Mouse (Mus musculus): ENCODE results near the gene Xrn1. TPM values are rescaled to one million over a fixed set of nuclear protein-coding genes. Genes with fewer than 3 reads are reported as not detected.
A peak's percentile ranks its signal among the peaks of the same experiment; 100 is the strongest.

The Xrn1 gene
- polyA plus RNA-seq, 1 experiment: 30.9 TPM

DNA sequence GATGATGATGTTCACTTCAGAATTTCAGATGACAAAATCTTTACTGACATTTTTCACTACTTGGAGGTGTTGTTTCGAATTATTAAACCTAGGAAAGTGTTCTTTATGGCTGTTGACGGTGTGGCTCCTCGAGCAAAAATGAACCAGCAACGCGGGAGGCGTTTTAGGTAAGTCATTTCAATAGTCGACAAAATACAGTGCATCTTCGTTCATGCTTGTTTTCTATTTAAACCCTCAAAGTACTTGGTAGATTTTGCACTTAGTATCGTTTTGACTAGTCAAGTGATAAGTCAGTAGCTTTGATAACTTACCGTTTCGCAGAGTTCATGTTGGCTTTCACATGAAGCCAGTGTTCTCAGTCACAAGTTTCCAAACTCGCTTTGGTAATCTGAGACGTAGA, 9.5 kb downstream of the Xrn1 start:
- H3K4me3 ChIP-seq (ENCODE audit: insufficient read depth, low read length): no peak overlapping the region
- no peaks in the 10 kb centered on the region for H3K4me1 ChIP-seq (ENCODE audit: control insufficient read depth, insufficient read depth, low read length)
- no peak for TF ChIP-seq POLR2A (IDR thresholded peaks at IDR 0.05; ENCODE audit: low read depth, low read length)
- no peak for TF ChIP-seq CTCF (IDR thresholded peaks at IDR 0.05; ENCODE audit: borderline replicate concordance, insufficient read depth, low read length)
- no peak overlapping the region for H3K27ac ChIP-seq (ENCODE audit: insufficient read depth, low read length)

DNA sequence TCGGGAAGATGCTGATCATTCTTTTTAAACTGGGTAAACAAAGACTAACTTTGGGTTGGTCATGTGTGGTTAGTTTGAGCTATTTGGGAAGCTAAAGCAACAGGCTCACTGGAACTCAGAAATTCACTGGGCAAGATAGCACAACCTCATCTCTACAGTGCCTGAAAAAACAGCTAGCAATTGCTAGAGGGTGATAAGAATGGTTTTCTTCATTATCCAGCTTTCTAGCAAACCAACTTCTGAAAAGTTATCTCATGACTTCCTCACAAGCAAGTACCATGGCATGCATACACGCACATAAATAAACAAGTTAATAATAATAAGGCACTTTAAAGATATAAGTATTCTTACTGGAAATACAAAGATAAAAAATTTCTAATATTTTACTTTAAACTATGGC, 23.7 kb downstream of the Xrn1 start:
- TF ChIP-seq CTCF (IDR thresholded peaks at IDR 0.05; ENCODE audit: borderline replicate concordance, insufficient read depth, low read length) (no peak), POLR2A (IDR thresholded peaks at IDR 0.05; ENCODE audit: low read depth, low read length) (no peak)

DNA sequence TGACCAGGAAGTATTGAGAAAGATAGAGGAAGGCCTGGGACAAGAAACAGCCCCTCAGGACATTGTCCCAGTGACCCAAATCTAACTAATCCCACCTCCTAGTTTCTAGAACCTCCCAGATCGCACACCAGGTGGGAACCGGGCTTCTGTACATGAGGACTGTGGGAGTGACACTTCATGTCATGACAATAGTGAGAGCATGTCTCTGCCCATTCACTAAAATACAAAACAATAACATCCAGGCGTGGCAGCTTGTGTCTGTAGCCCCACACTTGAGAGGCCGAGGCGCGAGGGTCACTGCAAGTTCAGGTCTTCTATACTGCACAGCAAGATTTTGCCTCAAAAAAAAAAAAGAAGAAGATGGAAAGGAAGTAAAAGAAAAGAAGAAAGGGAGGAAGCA, 25.3 kb downstream of the Xrn1 start:
- TF ChIP-seq CTCF (IDR thresholded peaks at IDR 0.05; ENCODE audit: borderline replicate concordance, insufficient read depth, low read length): no peak
- no peak for TF ChIP-seq POLR2A (IDR thresholded peaks at IDR 0.05; ENCODE audit: low read depth, low read length)
- H3K4me1 ChIP-seq (ENCODE audit: control insufficient read depth, insufficient read depth, low read length): no peaks in the 10 kb centered on the region
- H3K4me3 ChIP-seq (ENCODE audit: insufficient read depth, low read length): no peak overlapping the region
- H3K27ac ChIP-seq (ENCODE audit: insufficient read depth, low read length): no peak overlapping the region

More for the DNA sequence above, 23.7 kb downstream of the Xrn1 start:
- H3K4me3 ChIP-seq (ENCODE audit: insufficient read depth, low read length): no peak overlapping the region
- no peaks in the 10 kb centered on the region for H3K4me1 ChIP-seq (ENCODE audit: control insufficient read depth, insufficient read depth, low read length)
- no peak overlapping the region for H3K27ac ChIP-seq (ENCODE audit: insufficient read depth, low read length)

DNA sequence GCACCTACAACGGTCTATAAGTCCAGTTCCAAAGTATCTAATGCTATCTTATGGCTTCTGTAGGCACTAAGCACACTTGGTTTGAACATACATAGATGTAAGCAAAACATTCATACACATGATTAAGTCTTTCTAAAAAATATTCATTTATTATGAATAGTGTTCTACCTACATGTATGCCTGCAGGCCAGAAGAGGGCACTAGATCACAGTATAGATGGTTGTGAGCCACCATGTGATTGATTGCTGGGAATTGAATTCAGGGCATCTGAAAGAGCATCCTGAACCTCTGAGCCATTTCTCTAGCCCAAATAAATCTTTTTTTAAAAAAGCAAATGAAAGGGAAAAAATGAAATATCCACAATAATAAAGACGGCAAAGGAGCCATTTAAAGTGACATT, 37.7 kb downstream of the Xrn1 start:
- no peak overlapping the region for H3K27ac ChIP-seq (ENCODE audit: insufficient read depth, low read length)
- TF ChIP-seq CTCF (IDR thresholded peaks at IDR 0.05; ENCODE audit: borderline replicate concordance, insufficient read depth, low read length): no peak
- H3K4me3 ChIP-seq (ENCODE audit: insufficient read depth, low read length): no peak overlapping the region
- H3K4me1 ChIP-seq (ENCODE audit: control insufficient read depth, insufficient read depth, low read length): no peaks in the 10 kb centered on the region

DNA sequence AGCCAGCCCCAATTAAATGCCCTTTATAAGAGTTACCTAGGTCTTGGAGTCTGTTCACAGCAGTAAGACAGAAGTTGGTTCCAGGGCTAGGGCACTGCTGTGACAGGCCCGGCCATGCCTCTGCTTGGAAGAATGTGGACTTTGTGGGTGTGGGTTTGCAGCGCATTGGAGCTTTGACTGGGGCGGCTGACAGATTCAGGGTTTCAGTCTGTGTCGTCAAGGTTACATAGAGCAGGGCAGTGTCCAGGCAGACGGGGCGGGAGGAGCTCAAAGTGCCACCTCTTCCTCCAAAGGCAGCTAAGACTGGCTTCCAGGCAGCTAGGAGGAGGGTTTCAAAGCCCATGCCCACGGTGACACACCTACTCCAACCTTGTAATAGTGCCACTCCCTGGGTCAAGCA, 49.9 kb downstream of the Xrn1 start:
- H3K4me1 ChIP-seq (ENCODE audit: control insufficient read depth, insufficient read depth, low read length): no peaks in the 10 kb centered on the region
- TF ChIP-seq CTCF (IDR thresholded peaks at IDR 0.05; ENCODE audit: borderline replicate concordance, insufficient read depth, low read length) (no peak), POLR2A (IDR thresholded peaks at IDR 0.05; ENCODE audit: low read depth, low read length) (no peak)
- H3K27ac ChIP-seq (ENCODE audit: insufficient read depth, low read length): no peak overlapping the region
- H3K4me3 ChIP-seq (ENCODE audit: insufficient read depth, low read length): no peak overlapping the region

DNA sequence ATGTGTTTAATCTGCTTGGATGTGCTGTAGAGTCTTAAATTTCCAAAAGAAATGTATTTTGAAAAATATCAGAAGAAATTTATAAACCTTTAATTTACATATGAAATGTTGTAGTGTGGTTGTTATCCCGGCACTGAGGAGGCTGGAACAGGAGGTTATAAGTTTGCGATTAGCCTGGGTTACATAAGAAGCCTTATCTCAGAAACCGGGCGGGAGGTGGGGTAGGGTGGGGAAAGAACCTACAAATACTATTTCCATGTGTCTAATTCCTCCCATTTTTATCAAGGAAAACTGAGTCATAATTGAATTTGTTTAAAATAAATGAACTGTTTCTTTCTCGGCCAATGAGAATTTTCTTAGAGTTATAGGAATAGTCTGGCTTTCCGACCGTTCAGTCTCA, 56.1 kb downstream of the Xrn1 start:
- no peak overlapping the region for H3K27ac ChIP-seq (ENCODE audit: insufficient read depth, low read length)
- no peaks in the 10 kb centered on the region for H3K4me1 ChIP-seq (ENCODE audit: control insufficient read depth, insufficient read depth, low read length)
- no peak overlapping the region for H3K4me3 ChIP-seq (ENCODE audit: insufficient read depth, low read length)
- no peak for TF ChIP-seq POLR2A (IDR thresholded peaks at IDR 0.05; ENCODE audit: low read depth, low read length)
- no peak for TF ChIP-seq CTCF (IDR thresholded peaks at IDR 0.05; ENCODE audit: borderline replicate concordance, insufficient read depth, low read length)

DNA sequence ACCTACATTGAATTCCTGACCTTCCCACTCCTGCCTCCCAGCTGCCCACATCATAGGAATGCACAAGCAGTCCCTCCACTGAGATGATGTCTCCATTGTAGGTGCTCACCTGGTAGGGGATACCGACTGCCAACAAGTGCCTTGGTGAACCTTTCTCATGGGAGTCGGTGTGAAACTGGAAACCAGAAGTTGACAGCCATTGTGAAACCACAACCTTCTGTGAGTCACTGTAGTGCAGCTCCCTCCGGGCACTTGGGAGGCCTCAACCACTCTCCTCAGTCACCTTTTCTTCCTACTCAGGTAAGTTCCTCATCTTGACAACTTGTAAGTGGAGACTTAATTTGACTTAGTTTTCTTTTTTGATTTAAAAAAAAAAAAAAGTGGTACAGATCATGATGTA, 69.4 kb downstream of the Xrn1 start:
- Histone ChIP-seq H3K4me1 (ENCODE audit: control insufficient read depth, insufficient read depth, low read length) (no peaks in the 10 kb centered on the region), H3K27ac (ENCODE audit: insufficient read depth, low read length) (no peak overlapping the region), H3K4me3 (ENCODE audit: insufficient read depth, low read length) (no peak overlapping the region)
- TF ChIP-seq CTCF (IDR thresholded peaks at IDR 0.05; ENCODE audit: borderline replicate concordance, insufficient read depth, low read length): no peak
- no peak for TF ChIP-seq POLR2A (IDR thresholded peaks at IDR 0.05; ENCODE audit: low read depth, low read length)

DNA sequence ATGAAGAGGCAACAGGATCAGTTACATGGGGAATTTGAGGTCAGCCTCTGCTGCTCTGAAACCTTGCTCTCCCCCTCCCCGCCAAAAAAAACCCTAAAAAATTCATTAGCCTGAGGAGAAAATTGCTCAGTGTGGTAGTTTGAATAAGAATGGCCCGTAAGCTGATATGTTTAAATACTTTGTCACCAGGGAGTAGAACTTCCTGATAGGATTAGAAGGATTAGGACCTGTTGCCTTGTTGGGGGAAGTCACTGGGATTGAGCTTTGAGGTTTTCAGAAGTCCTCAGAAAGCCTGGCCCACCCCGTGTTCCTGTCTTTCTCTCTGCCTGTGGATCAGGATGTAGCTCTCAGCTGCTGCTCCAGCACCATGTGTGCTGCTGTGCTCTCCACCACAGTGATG, 73.4 kb downstream of the Xrn1 start:
- Histone ChIP-seq H3K4me1 (ENCODE audit: control insufficient read depth, insufficient read depth, low read length) (no peaks in the 10 kb centered on the region), H3K27ac (ENCODE audit: insufficient read depth, low read length) (no peak overlapping the region), H3K4me3 (ENCODE audit: insufficient read depth, low read length) (no peak overlapping the region)
- TF ChIP-seq POLR2A (IDR thresholded peaks at IDR 0.05; ENCODE audit: low read depth, low read length) (no peak), CTCF (IDR thresholded peaks at IDR 0.05; ENCODE audit: borderline replicate concordance, insufficient read depth, low read length) (no peak)

DNA sequence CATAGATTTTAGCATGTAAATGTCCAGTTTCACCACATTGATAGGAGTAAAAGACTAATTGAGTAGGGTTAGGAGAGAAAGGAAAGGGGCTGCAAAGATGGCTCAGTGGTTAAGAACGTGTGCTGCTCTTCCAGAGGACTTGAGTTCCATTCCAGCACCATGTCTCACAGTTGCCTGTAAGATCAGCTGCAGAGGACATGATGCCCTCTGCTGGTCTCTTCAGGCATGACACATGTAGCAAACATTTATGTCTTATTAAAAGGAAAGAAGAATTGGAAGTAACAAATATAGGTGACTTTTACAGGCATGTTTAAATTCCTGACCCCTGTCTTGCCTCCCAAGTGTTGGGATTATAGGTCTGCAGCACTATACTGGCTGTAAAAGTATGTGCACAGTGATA, 74.3 kb downstream of the Xrn1 start:
- no peak for TF ChIP-seq POLR2A (IDR thresholded peaks at IDR 0.05; ENCODE audit: low read depth, low read length)
- TF ChIP-seq CTCF (IDR thresholded peaks at IDR 0.05; ENCODE audit: borderline replicate concordance, insufficient read depth, low read length): peak; percentile 59; the same call in 1 of the 2 replicates
- H3K27ac ChIP-seq (ENCODE audit: insufficient read depth, low read length): no peak overlapping the region

DNA sequence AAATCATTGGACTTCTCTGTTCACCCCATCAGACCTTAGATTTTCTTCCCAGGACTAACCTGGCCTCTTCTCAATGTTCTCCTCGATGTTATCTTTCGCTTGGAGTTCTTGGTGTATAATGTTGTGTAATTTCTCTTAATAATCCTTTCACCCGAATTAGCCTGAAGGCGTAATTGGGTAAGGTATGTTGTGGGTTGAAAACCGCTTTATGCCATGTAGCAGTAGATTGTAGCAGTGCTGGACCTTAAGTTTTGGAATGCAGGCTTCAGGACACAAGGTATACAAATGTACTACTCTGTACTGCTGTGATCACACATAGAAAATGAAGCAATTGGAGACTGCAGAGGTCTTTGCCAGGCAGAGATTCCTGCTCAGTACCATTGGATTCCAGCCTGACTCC, 75.3 kb downstream of the Xrn1 start:
- no peak overlapping the region for H3K4me3 ChIP-seq (ENCODE audit: insufficient read depth, low read length)
- no peak overlapping the region for H3K27ac ChIP-seq (ENCODE audit: insufficient read depth, low read length)
- TF ChIP-seq POLR2A (IDR thresholded peaks at IDR 0.05; ENCODE audit: low read depth, low read length) (no peak), CTCF (IDR thresholded peaks at IDR 0.05; ENCODE audit: borderline replicate concordance, insufficient read depth, low read length) (no peak)
- no peaks in the 10 kb centered on the region for H3K4me1 ChIP-seq (ENCODE audit: control insufficient read depth, insufficient read depth, low read length)

More for the DNA sequence above, 74.3 kb downstream of the Xrn1 start:
- H3K4me1 ChIP-seq (ENCODE audit: control insufficient read depth, insufficient read depth, low read length): no peaks in the 10 kb centered on the region
- no peak overlapping the region for H3K4me3 ChIP-seq (ENCODE audit: insufficient read depth, low read length)
